Mouse (Mus musculus) gastrocnemius, postnatal 25 days (tissue): Measurements from ENCODE around the gene Phgr1. TPM values are rescaled to one million over a fixed set of nuclear protein-coding genes. Genes with fewer than 3 reads are reported as not detected.

Source experiments
- DNase-seq: peaks from one replicate; pipeline ENCODE4 v3.0.0; 2022
- total RNA-seq, 2 experiments: library from RNA; stranded (reverse); gene quantifications; 1 replicate in 1 of 2; 2 replicates in 1 of 2; pipeline ENCODE4 v1.2.3; 2021

The Phgr1 gene
- total RNA-seq, 2 experiments from 2014 or later, result not detected

- DNase-seq, result peak; percentile 90
These were observed 7.2 kb downstream of the Phgr1 start, which contains the start of gene Disp2 for GRCm38 (mm10) chr2:118779504-118780480. Disp2 (plus strand) TSS chr2:118779719.

DNA sequence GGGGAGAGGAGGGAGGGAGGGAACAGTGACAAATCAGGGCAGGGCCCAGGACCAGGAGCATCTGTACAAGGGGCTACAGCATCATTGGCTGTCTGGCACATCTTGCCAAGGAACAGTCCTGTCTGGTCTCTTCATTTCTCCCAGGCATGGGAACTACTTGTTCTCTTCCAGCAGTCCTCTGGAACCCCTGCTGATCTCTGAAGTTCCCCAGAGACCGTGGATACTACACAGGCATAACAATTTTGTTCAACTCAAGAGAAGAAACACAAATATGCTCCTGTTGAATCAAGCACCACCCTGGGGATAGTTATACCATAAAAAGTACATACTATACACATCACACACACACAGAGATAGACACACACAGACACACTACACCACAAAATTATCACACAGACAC, 8.5 kb downstream of the Phgr1 start:
- no peak for DNase-seq

GRCm38 (mm10) chr2:118782303-118782702, 9.7 kb downstream of the Phgr1 start:
- no peak for DNase-seq

- DNase-seq, result no peak
These were observed 10.5 kb downstream of the Phgr1 start for GRCm38 (mm10) chr2:118783093-118783492.

- no peak for DNase-seq
These were observed 11.1 kb downstream of the Phgr1 start for GRCm38 (mm10) chr2:118783663-118784062.

- no peak for DNase-seq
These were observed 14.0 kb downstream of the Phgr1 start for GRCm38 (mm10) chr2:118786525-118786924.

GRCm38 (mm10) chr2:118789501-118789900, 16.9 kb downstream of the Phgr1 start:
- DNase-seq, result peak; percentile 70

DNA sequence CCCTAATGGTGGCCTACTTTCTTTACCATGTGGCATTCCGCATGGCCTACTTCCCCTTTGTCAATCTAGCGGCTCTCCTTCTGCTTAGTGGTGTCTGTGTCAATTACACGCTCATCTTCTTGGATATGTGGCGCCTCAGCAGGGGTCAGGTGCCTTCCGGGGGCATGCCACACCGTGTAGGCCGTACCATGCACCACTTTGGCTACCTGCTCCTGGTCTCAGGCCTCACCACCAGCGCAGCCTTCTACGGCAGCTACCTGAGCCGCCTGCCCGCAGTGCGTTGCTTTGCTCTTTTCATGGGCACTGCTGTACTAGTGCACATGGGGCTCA, 17.6 kb downstream of the Phgr1 start:
- no peak for DNase-seq

DNA sequence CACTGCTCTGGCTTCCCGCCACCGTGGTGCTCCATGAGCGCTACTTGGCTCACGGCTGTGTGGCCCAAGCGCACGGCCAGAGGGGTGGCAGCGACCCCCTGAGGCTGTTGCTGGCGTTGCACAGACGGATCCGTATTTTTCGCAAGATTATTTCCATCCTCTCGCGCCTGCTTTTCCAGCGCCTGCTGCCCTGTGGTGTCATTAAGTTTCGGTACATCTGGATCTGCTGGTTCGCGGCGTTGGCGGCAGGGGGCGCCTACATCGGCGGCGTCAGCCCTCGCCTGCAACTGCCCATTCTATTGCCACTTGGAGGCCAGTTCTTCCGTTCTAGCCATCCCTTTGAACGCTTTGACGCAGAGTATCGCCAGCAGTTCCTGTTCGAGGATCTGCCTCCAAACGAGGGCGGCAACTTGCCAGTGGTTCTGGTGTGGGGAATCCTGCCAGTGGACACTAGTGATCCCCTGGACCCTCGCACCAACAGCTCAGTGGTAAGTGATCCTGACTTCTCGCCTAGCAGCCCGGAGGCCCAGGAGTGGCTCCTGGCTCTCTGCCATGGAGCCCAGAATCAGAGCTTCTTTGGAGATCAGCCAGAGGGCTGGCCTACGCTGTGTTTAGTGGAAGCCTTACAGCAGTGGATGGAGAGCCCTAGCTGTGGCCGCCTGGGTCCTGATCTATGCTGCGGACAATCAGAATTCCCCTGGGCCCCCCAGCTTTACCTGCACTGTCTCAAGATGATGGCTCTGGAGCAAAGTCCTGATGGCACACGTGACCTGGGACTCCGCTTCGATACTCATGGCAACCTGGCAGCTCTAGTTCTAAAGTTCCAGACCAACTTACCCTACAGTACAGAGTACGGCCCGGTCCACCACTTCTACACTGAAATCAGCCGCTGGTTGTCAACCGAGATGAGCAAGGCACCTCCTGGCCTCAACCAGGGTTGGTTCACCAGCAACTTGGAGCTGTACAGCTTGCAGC, 18.3 kb downstream of the Phgr1 start:
- DNase-seq, result peak; percentile 63

- DNase-seq, result no peak
These were observed 19.2 kb downstream of the Phgr1 start for GRCm38 (mm10) chr2:118791591-118792258.

- DNase-seq, result peak; percentile 61
These were observed 19.7 kb downstream of the Phgr1 start for GRCm38 (mm10) chr2:118792259-118792613.

DNA sequence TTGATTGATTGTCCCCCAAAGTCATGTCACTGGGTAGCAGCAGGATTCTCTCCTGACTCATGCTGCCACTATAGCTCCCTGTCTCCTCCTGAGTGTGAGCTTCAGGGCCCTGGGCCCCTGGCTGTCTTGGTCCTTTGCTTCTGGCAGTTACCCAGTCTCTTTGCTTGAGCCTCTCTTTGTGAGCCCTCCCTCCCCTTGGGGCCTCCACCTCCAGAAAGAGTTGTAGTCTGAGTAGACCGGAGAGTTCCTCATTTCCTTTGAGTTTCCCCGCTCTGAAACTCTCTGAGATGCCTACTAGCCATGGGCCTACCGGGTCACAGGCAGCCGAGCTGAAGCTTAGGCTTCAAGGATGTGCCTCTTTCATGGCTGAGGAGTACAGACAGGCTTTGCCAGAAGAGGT, 21.1 kb downstream of the Phgr1 start:
- DNase-seq, result no peak

- no peak for DNase-seq
These were observed 30.1 kb downstream of the Phgr1 start for GRCm38 (mm10) chr2:118802542-118803118.

DNA sequence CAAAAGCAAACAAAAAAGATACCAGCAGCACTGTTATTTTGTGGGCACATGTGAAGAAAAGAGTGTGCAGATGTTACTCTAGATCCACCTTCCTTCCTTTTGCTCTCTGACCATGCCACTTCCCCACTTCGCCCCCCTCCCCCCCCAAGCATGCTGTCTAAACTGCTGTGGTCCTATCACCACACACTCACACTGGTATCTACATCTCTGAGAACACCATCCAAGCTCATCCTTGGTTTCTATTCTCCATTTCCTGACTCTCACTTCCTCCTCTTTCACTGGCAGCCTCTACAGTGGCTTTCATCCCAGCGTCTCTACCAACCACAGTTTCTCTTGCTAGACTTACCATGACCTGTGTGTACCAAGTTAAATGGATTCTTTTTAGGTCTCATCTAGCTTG, 31.9 kb downstream of the Phgr1 start:
- no peak for DNase-seq

- DNase-seq, result no peak
These were observed 32.6 kb downstream of the Phgr1 start for GRCm38 (mm10) chr2:118805137-118805536.

DNA sequence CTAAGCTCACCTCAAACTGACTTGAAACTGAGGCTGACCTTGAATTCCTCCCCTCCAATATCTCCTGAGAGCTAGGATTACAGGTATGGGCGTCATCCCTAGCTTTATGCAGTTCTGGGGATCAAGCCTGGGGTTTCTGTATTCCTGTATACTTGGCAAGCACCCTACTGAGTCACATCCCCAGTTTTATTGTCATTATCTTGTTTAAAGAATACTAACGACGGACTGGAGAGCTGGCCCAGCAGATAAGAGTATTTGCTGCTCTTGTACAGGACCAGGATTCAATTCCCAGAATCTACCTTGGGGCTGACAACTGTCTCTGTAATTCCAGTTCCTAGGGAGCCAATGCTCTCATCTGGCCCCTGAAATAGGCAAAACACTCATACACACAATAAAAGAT, 33.2 kb downstream of the Phgr1 start:
- DNase-seq, result no peak

GRCm38 (mm10) chr2:118806860-118807259, 34.3 kb downstream of the Phgr1 start:
- DNase-seq, result peak; percentile 79

GRCm38 (mm10) chr2:118810861-118811260, 38.3 kb downstream of the Phgr1 start:
- no peak for DNase-seq

- no peak for DNase-seq
These were observed 40.2 kb downstream of the Phgr1 start for GRCm38 (mm10) chr2:118812724-118813123.

- peak; percentile 86 for DNase-seq
These were observed 41.6 kb downstream of the Phgr1 start, which contains the start of gene Knstrn for GRCm38 (mm10) chr2:118813981-118814836. Knstrn (plus strand) TSS chr2:118814003.

DNA sequence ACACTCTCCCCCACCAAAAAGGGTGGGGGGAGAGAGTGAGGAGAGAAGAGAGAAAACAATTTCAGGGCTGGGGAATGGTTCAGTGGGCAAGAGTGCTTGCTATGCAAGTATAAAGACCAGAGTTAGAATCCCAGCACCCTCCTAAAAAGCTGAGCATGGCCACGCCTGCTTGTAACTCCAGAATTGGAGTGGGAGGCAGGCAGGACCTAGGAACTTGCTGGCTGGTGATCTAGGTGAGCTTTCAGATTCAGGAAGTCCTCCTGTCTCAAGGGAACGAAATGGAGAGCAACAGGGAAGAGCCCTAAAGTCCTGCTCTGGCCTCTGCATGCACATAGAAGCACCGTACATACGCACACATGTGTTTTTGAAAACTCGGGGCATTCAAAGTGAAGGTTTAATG, 50.2 kb downstream of the Phgr1 start:
- DNase-seq, result no peak
